Mouse (Mus musculus): ENCODE results near the gene Spag6. TPM values are rescaled to one million over a fixed set of nuclear protein-coding genes. Genes with fewer than 3 reads are reported as not detected.

The Spag6 gene
- total and polyA plus RNA-seq, 3 experiments: 0.10 TPM; not detected in 2

GRCm38 (mm10) chr2:18695629-18696150 is 1.9 kb downstream of the Spag6 start:
- peak; percentile 14 for DNase-seq (ENCODE audit: low read depth, low spot score)
- Histone ChIP-seq H3K9me3 (replicated peaks; ENCODE audit: insufficient read depth, low read length) (no peaks in the 10 kb centered on the region), H3K79me2 (ENCODE audit: control insufficient read depth, insufficient read depth, low read length, poor library complexity) (peaks cover 6% of the 10 kb centered on the region; the same call in 1 of the 2 replicates), H3K4me1 (ENCODE audit: control insufficient read depth in 1 of 2, insufficient read depth in 2 of 2, low read length in 2 of 2) (peaks cover 0 to 2% of the 10 kb centered on the region in 2 experiments; a peak in 1 of 4 replicates), H3K36me3 (ENCODE audit: control insufficient read depth in 1 of 2, insufficient read depth in 2 of 2, low read length in 2 of 2) (no peaks in the 10 kb centered on the region; a peak in 1 of 4 replicates), H3K27ac (ENCODE audit: control insufficient read depth, low read depth, low read length) (no peak overlapping the region), H3K4me3 (ENCODE audit: control insufficient read depth in 1 of 2, insufficient read depth in 1 of 2, low read depth in 2 of 2, low read length in 2 of 2) (no peak overlapping the region), H3K27me3 (ENCODE audit: control insufficient read depth in 1 of 2, insufficient read depth in 2 of 2, low read length in 2 of 2) (peaks cover 3 to 9% of the 10 kb centered on the region in 2 experiments), H3K9ac (ENCODE audit: control insufficient read depth, low read depth, low read length, poor library complexity, severe bottlenecking) (no peak overlapping the region)
- TF ChIP-seq ZMIZ1 (IDR thresholded peaks at IDR 0.05; ENCODE audit: low read depth, low read length) (no peak), RCOR1 (IDR thresholded peaks at IDR 0.05; ENCODE audit: low read depth, low read length) (no peak), MXI1 (IDR thresholded peaks at IDR 0.05; ENCODE audit: low read depth, low read length) (no peak), USF1 (IDR thresholded peaks at IDR 0.05; ENCODE audit: low read depth, low read length) (no peak), ZC3H11A (IDR thresholded peaks at IDR 0.05; ENCODE audit: low read depth, low read length) (no peak), HCFC1 (IDR thresholded peaks at IDR 0.05; ENCODE audit: low read depth, low read length) (no peak)

- no peak for DNase-seq (ENCODE audit: low read depth, low spot score)
- peaks cover 0 to 2% of the 10 kb centered on the region in 2 experiments; a peak in 1 of 4 replicates for H3K4me1 ChIP-seq (ENCODE audit: control insufficient read depth in 1 of 2, insufficient read depth in 2 of 2, low read length in 2 of 2)
- H3K79me2 ChIP-seq (ENCODE audit: control insufficient read depth, insufficient read depth, low read length, poor library complexity): peaks cover 6% of the 10 kb centered on the region; the same call in 1 of the 2 replicates
- H3K9ac ChIP-seq (ENCODE audit: control insufficient read depth, low read depth, low read length, poor library complexity, severe bottlenecking): no peak overlapping the region
- H3K4me3 ChIP-seq (ENCODE audit: control insufficient read depth in 1 of 2, insufficient read depth in 1 of 2, low read depth in 2 of 2, low read length in 2 of 2): no peak overlapping the region
- no peaks in the 10 kb centered on the region; a peak in 1 of 4 replicates for H3K36me3 ChIP-seq (ENCODE audit: control insufficient read depth in 1 of 2, insufficient read depth in 2 of 2, low read length in 2 of 2)
- H3K27me3 ChIP-seq (ENCODE audit: control insufficient read depth in 1 of 2, insufficient read depth in 2 of 2, low read length in 2 of 2): peaks cover 2 to 10% of the 10 kb centered on the region in 2 experiments
- TF ChIP-seq GATA1 (IDR thresholded peaks at IDR 0.05; ENCODE audit: low read depth, low read length) (no peak), ZC3H11A (IDR thresholded peaks at IDR 0.05; ENCODE audit: low read depth, low read length) (no peak), ZMIZ1 (IDR thresholded peaks at IDR 0.05; ENCODE audit: low read depth, low read length) (no peak), MAX (IDR thresholded peaks at IDR 0.05; ENCODE audit: low read length) (no peak), ZNF384 (IDR thresholded peaks at IDR 0.05; ENCODE audit: low read depth, low read length) (no peak), MYB (IDR thresholded peaks at IDR 0.05; ENCODE audit: low read depth, low read length) (no peak), SIN3A (IDR thresholded peaks at IDR 0.05; ENCODE audit: low read length) (no peak), POLR2AphosphoS2 (IDR thresholded peaks at IDR 0.05; ENCODE audit: low read length) (no peak), NELFE (IDR thresholded peaks at IDR 0.05; ENCODE audit: low read depth, low read length) (no peak), SMC3 (IDR thresholded peaks at IDR 0.05; ENCODE audit: low read depth, low read length) (no peak), ETS1 (IDR thresholded peaks at IDR 0.05; ENCODE audit: low read depth, low read length) (no peak), BHLHE40 (IDR thresholded peaks at IDR 0.05; ENCODE audit: borderline replicate concordance, low read depth, low read length) (no peak), POLR2AphosphoS5 (IDR thresholded peaks at IDR 0.05; ENCODE audit: borderline replicate concordance, low read depth, low read length) (no peak), EP300 (IDR thresholded peaks at IDR 0.05; ENCODE audit: low read depth in 1 of 2, low read length in 2 of 2) (no peak), ZKSCAN1 (IDR thresholded peaks at IDR 0.05; ENCODE audit: low read depth, low read length) (no peak), ELF1 (IDR thresholded peaks at IDR 0.05; ENCODE audit: low read depth, low read length) (no peak), KAT2A (conservative IDR thresholded peaks at IDR 0.05; ENCODE audit: low read depth, low read length) (no peak), GABPA (IDR thresholded peaks at IDR 0.05; ENCODE audit: low read depth, low read length) (no peak)
- H3K9me3 ChIP-seq (replicated peaks; ENCODE audit: insufficient read depth, low read length): no peaks in the 10 kb centered on the region
- no peak overlapping the region for H3K27ac ChIP-seq (ENCODE audit: control insufficient read depth, low read depth, low read length)
These were observed 3.9 kb downstream of the Spag6 start for GRCm38 (mm10) chr2:18697591-18698244.

All from MEL (cell line).